Mouse (Mus musculus) midbrain, embryonic 13.5 days (tissue): Measurements from ENCODE around the gene Naa50. TPM values are rescaled to one million over a fixed set of nuclear protein-coding genes. Genes with fewer than 3 reads are reported as not detected.

Source experiments
- ATAC-seq: fragments of 200-750 bp; cut with Nextera tagmentation; 2 replicates; pipeline ENCODE4 v1.8.0; 2017; ENCODE audit warnings: mild to moderate bottlenecking, moderate TSS enrichment, moderate library complexity
- H3K27ac ChIP-seq: fragments of 300-500 bp; sonication (generic); 2 replicates; pipeline ENCODE4 v1.5.1; 2015; ENCODE audit warnings: inconsistent platforms, mild to moderate bottlenecking, moderate library complexity
- H3K27me3 ChIP-seq: fragments of 300-500 bp; sonication (generic); 2 replicates; pipeline ENCODE4 v1.6.1; 2015; ENCODE audit warnings: mild to moderate bottlenecking, inconsistent platforms
- H3K36me3 ChIP-seq: fragments of 300-500 bp; sonication (generic); 2 replicates; pipeline ENCODE4 v1.6.1; 2015; ENCODE audit warnings: mild to moderate bottlenecking, inconsistent platforms
- H3K4me1 ChIP-seq: fragments of 300-500 bp; sonication (generic); replicated peaks from 2 replicates; pipeline ENCODE4 v1.6.1; 2015; ENCODE audit warnings: inconsistent platforms
- H3K4me2 ChIP-seq: fragments of 300-500 bp; sonication (generic); replicated peaks from 2 replicates; pipeline ENCODE4 v1.6.1; 2015; ENCODE audit warnings: moderate library complexity, mild to moderate bottlenecking, inconsistent platforms
- H3K4me3 ChIP-seq: fragments of 300-500 bp; sonication (generic); replicated peaks from 2 replicates; pipeline ENCODE4 v1.5.1; 2015; ENCODE audit warnings: mild to moderate bottlenecking, inconsistent platforms
- H3K9ac ChIP-seq: fragments of 300-500 bp; sonication (generic); replicated peaks from 2 replicates; pipeline ENCODE4 v1.6.1; 2015; ENCODE audit warnings: mild to moderate bottlenecking, inconsistent platforms
- H3K9me3 ChIP-seq: fragments of 300-500 bp; sonication (generic); 2 replicates; pipeline ENCODE4 v1.6.1; 2016; ENCODE audit warnings: mild to moderate bottlenecking, inconsistent platforms
- WGBS: fragments of 180-500 bp; shearing (Covaris S2); methylation state at CpG from one replicate; pipeline ENCODE4 v1.1.7; 2015; 5-methylcytosine and 5-hydroxymethylcytosine counted together
- polyA plus RNA-seq: library from polyadenylated mRNA; unstranded; fragments of >200 nt; fragmentation: Nextera tagmentation; extraction: Ambion mirVana; gene quantifications from 2 replicates; pipeline ENCODE4 v1.2.1, GENCODE M21; 2015

Gene Naa50
- polyA plus RNA-seq, 1 experiment from 2014 or later, result 71.2 TPM

GRCm38 (mm10) chr16:44154497-44155057, 14.9 kb downstream of the Naa50 start:
- Histone ChIP-seq H3K4me3 (no peak overlapping the region), H3K4me2 (no peak overlapping the region), H3K27ac (no peak overlapping the region), H3K9ac (no peak overlapping the region), H3K27me3 (no peaks in the 10 kb centered on the region), H3K9me3 (no peaks in the 10 kb centered on the region), H3K36me3 (peaks cover 15% of the 10 kb centered on the region), H3K4me1 (no peaks in the 10 kb centered on the region)
- no peak for ATAC-seq
- WGBS, result 67% methylated on average over 6 of the region's 6 CpGs

- ATAC-seq, result no peak
- Histone ChIP-seq H3K27me3 (no peaks in the 10 kb centered on the region), H3K27ac (no peak overlapping the region), H3K4me1 (no peaks in the 10 kb centered on the region), H3K36me3 (peaks cover 18% of the 10 kb centered on the region), H3K4me2 (no peak overlapping the region), H3K9me3 (no peaks in the 10 kb centered on the region), H3K4me3 (no peak overlapping the region), H3K9ac (no peak overlapping the region)
- 86% methylated on average over 7 of the region's 7 CpGs for WGBS
Measured at GRCm38 (mm10) chr16:44159325-44159724, 19.7 kb downstream of the Naa50 start.

- no peak overlapping the region for H3K27ac ChIP-seq
- 90% methylated on average over 2 of the region's 2 CpGs for WGBS
- H3K36me3 ChIP-seq, result peaks cover 9% of the 10 kb centered on the region
- no peaks in the 10 kb centered on the region for H3K27me3 ChIP-seq
- no peak for ATAC-seq
- H3K9ac ChIP-seq, result no peak overlapping the region
- H3K9me3 ChIP-seq, result no peaks in the 10 kb centered on the region
- no peak overlapping the region for H3K4me2 ChIP-seq
- H3K4me1 ChIP-seq, result no peaks in the 10 kb centered on the region
- H3K4me3 ChIP-seq, result no peak overlapping the region
Measured at GRCm38 (mm10) chr16:44163831-44164230, 24.2 kb downstream of the Naa50 start.

GRCm38 (mm10) chr16:44165182-44165581, 25.6 kb downstream of the Naa50 start:
- no peak overlapping the region for H3K4me2 ChIP-seq
- ATAC-seq, result no peak
- H3K36me3 ChIP-seq, result no peaks in the 10 kb centered on the region
- WGBS, result 65% methylated on average over 3 of the region's 3 CpGs
- no peak overlapping the region for H3K4me3 ChIP-seq
- no peak overlapping the region for H3K27ac ChIP-seq
- H3K27me3 ChIP-seq, result no peaks in the 10 kb centered on the region
- H3K9ac ChIP-seq, result no peak overlapping the region
- H3K4me1 ChIP-seq, result no peaks in the 10 kb centered on the region
- H3K9me3 ChIP-seq, result no peaks in the 10 kb centered on the region

GRCm38 (mm10) chr16:44168990-44169389, 29.4 kb downstream of the Naa50 start:
- 88% methylated on average over 4 of the region's 4 CpGs for WGBS
- H3K9me3 ChIP-seq, result no peaks in the 10 kb centered on the region
- no peak overlapping the region for H3K9ac ChIP-seq
- no peaks in the 10 kb centered on the region for H3K36me3 ChIP-seq
- no peak for ATAC-seq
- peaks cover 8% of the 10 kb centered on the region for H3K4me1 ChIP-seq
- H3K27ac ChIP-seq, result no peak overlapping the region
- no peaks in the 10 kb centered on the region for H3K27me3 ChIP-seq
- no peak overlapping the region for H3K4me2 ChIP-seq
- H3K4me3 ChIP-seq, result no peak overlapping the region

- Histone ChIP-seq H3K27me3 (no peaks in the 10 kb centered on the region), H3K27ac (peak overlapping the region; percentile 84), H3K4me3 (peak overlapping the region; percentile 95), H3K4me2 (peak overlapping the region; percentile 69), H3K36me3 (no peaks in the 10 kb centered on the region), H3K9ac (peak overlapping the region; percentile 95), H3K9me3 (no peaks in the 10 kb centered on the region), H3K4me1 (peaks cover 21% of the 10 kb centered on the region)
- under 1% methylated on average over 26 of the region's 26 CpGs for WGBS
- ATAC-seq, result peak; percentile 100
Measured at GRCm38 (mm10) chr16:44172297-44173154, 32.9 kb downstream of the Naa50 start.

GRCm38 (mm10) chr16:44173155-44173941, 33.7 kb downstream of the Naa50 start, which contains the start of gene Usf3:
Gene Usf3 (plus strand): TSS chr16:44173246.
- H3K27ac ChIP-seq, result peak within 1 kb of the TSS; percentile 84
- peak within 1 kb of the TSS; percentile 95 for H3K9ac ChIP-seq
- H3K27me3 ChIP-seq, result no peaks in the 10 kb centered on the region
- ATAC-seq, result peak; percentile 84
- H3K4me1 ChIP-seq, result peaks cover 21% of the 10 kb centered on the region
- peak within 1 kb of the TSS; percentile 95 for H3K4me3 ChIP-seq
- H3K4me2 ChIP-seq, result peak within 1 kb of the TSS; percentile 69
- no peaks in the 10 kb centered on the region for H3K36me3 ChIP-seq
- WGBS, result under 1% methylated on average over 49 of the region's 77 CpGs
- no peaks in the 10 kb centered on the region for H3K9me3 ChIP-seq

GRCm38 (mm10) chr16:44173966-44174530, 34.4 kb downstream of the Naa50 start:
- Histone ChIP-seq H3K4me3 (peak overlapping the region; percentile 95), H3K4me2 (peak overlapping the region; percentile 69), H3K27ac (peak overlapping the region; percentile 84; the same call in 1 of the 2 replicates), H3K9me3 (no peaks in the 10 kb centered on the region), H3K9ac (peak overlapping the region; percentile 95), H3K27me3 (no peaks in the 10 kb centered on the region), H3K36me3 (no peaks in the 10 kb centered on the region), H3K4me1 (peaks cover 21% of the 10 kb centered on the region)
- 25% methylated on average over 7 of the region's 7 CpGs for WGBS
- no peak for ATAC-seq

- no peaks in the 10 kb centered on the region for H3K9me3 ChIP-seq
- H3K4me2 ChIP-seq, result no peak overlapping the region
- no peaks in the 10 kb centered on the region for H3K27me3 ChIP-seq
- no peaks in the 10 kb centered on the region for H3K36me3 ChIP-seq
- WGBS, result 92% methylated on average over 1 of the region's 1 CpGs
- no peak overlapping the region for H3K4me3 ChIP-seq
- H3K9ac ChIP-seq, result no peak overlapping the region
- ATAC-seq, result no peak
- no peak overlapping the region for H3K27ac ChIP-seq
- peaks cover 21% of the 10 kb centered on the region for H3K4me1 ChIP-seq
Measured at GRCm38 (mm10) chr16:44175001-44175400, 35.4 kb downstream of the Naa50 start.

GRCm38 (mm10) chr16:44176511-44176910, 36.9 kb downstream of the Naa50 start:
- H3K4me1 ChIP-seq, result peaks cover 21% of the 10 kb centered on the region
- H3K27me3 ChIP-seq, result no peaks in the 10 kb centered on the region
- ATAC-seq, result no peak
- no peak overlapping the region for H3K27ac ChIP-seq
- H3K36me3 ChIP-seq, result no peaks in the 10 kb centered on the region
- H3K4me3 ChIP-seq, result no peak overlapping the region
- no peak overlapping the region for H3K4me2 ChIP-seq
- H3K9me3 ChIP-seq, result no peaks in the 10 kb centered on the region
- 97% methylated on average over 2 of the region's 2 CpGs for WGBS
- no peak overlapping the region for H3K9ac ChIP-seq

GRCm38 (mm10) chr16:44178555-44178954, 38.9 kb downstream of the Naa50 start:
- peaks cover 17% of the 10 kb centered on the region for H3K4me1 ChIP-seq
- ATAC-seq, result no peak

More at GRCm38 (mm10) chr16:44178555-44178954, 38.9 kb downstream of the Naa50 start:
- Histone ChIP-seq H3K9ac (no peak overlapping the region), H3K9me3 (no peaks in the 10 kb centered on the region), H3K4me3 (no peak overlapping the region), H3K36me3 (no peaks in the 10 kb centered on the region), H3K27me3 (no peaks in the 10 kb centered on the region), H3K27ac (no peak overlapping the region), H3K4me2 (no peak overlapping the region)
- 81% methylated on average over 1 of the region's 1 CpGs for WGBS
